Mouse (Mus musculus) intestine, postnatal 0 days (tissue): Measurements from ENCODE around the gene Il4i1. TPM values are rescaled to one million over a fixed set of nuclear protein-coding genes. Genes with fewer than 3 reads are reported as not detected.
A peak's percentile ranks its signal among the peaks of the same experiment; 100 is the strongest.

Source experiments
- ATAC-seq: fragments of 200-750 bp; cut with Nextera tagmentation; 2 replicates; pipeline ENCODE4 v1.8.0; 2017; ENCODE audit warnings: mild to moderate bottlenecking, moderate TSS enrichment, moderate library complexity
- H3K27ac ChIP-seq: fragments of 300-500 bp; sonication (generic); 2 replicates; pipeline ENCODE4 v1.5.1; 2014; ENCODE audit warnings: mild to moderate bottlenecking, low read depth, low read length, moderate library complexity
- H3K27me3 ChIP-seq: fragments of 300-500 bp; sonication (generic); replicated peaks from 2 replicates; pipeline ENCODE4 v1.6.1; 2014; ENCODE audit warnings: low read length, mixed read lengths; ENCODE audit not compliant: control insufficient read depth, insufficient read depth
- H3K36me3 ChIP-seq: fragments of 300-500 bp; sonication (generic); 2 replicates; pipeline ENCODE4 v1.6.1; 2014; ENCODE audit warnings: mild to moderate bottlenecking, moderate library complexity; ENCODE audit not compliant: control insufficient read depth, insufficient read depth
- H3K4me1 ChIP-seq: fragments of 300-500 bp; sonication (generic); replicated peaks from 2 replicates; pipeline ENCODE4 v1.6.1; 2014; ENCODE audit warnings: antibody characterized with exemption, low read length, mixed read lengths; ENCODE audit not compliant: control insufficient read depth, insufficient read depth
- H3K4me2 ChIP-seq: fragments of 300-500 bp; sonication (generic); replicated peaks from 2 replicates; pipeline ENCODE4 v1.6.1; 2014; ENCODE audit warnings: low read depth, mild to moderate bottlenecking, moderate library complexity
- H3K4me3 ChIP-seq: fragments of 300-500 bp; sonication (generic); 2 replicates; pipeline ENCODE4 v1.5.1; 2014; ENCODE audit warnings: low read depth, low read length
- H3K9ac ChIP-seq: fragments of 300-500 bp; sonication (generic); 2 replicates; pipeline ENCODE4 v1.6.1; 2014; ENCODE audit warnings: mild to moderate bottlenecking, low read depth, low read length
- H3K9me3 ChIP-seq: fragments of 300-500 bp; sonication (generic); 2 replicates; pipeline ENCODE4 v1.6.1; 2016; ENCODE audit warnings: mixed run types; ENCODE audit not compliant: control insufficient read depth
- CTCF ChIP-seq: sonication (generic); IDR thresholded peaks from 2 replicates; pipeline ENCODE4 v1.5.1; 2016; ENCODE audit warnings: low read depth, mild to moderate bottlenecking, control low read depth, antibody characterized with exemption, moderate library complexity
- WGBS: fragments of 180-500 bp; shearing (Covaris S2); extraction: QIAGEN DNeasy Blood & Tissue Kit; methylation state at CpG from one replicate; pipeline ENCODE4 v1.1.7; 2014; 5-methylcytosine and 5-hydroxymethylcytosine counted together
- polyA plus RNA-seq: library from polyadenylated mRNA; unstranded; fragments of >200 nt; fragmentation: Nextera tagmentation; extraction: Ambion mirVana; gene quantifications from 2 replicates; pipeline ENCODE4 v1.2.1, GENCODE M21; 2015

Gene Il4i1
- polyA plus RNA-seq, 1 experiment from 2014 or later: 0.82 TPM

DNA sequence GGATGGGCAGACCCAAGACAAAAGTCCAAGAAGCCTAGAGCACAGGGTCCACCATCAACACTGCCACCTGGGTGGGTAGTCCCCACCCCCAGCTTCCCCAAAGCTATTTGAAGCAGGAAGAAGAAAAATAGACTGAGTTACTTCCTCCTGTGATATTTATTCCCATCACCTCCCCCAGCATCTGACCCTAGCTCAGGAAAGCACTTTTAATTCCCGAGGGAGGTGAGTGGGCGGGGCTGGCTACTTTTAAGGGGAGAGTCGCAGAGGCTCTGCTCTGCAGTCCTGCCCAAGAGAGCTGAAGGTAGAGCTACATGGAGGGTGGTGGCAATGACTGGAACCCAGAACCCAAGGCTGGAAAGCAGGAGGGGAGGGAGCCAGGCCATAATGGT, 19.8 kb downstream of the Il4i1 start:
- H3K27me3 ChIP-seq: no peaks in the 10 kb centered on the region
- WGBS: 28% methylated on average over 3 of the region's 3 CpGs
- H3K4me3 ChIP-seq: no peak overlapping the region
- H3K4me2 ChIP-seq: no peak overlapping the region
- 0 out of 2 replicates have a peak, but pooled peaks cover 5% of the 10 kb centered on the region for H3K4me1 ChIP-seq
- H3K9ac ChIP-seq: no peak overlapping the region
- TF ChIP-seq CTCF: no peak
- no peaks in the 10 kb centered on the region for H3K9me3 ChIP-seq
- no peak for ATAC-seq
- no peak overlapping the region for H3K27ac ChIP-seq
- peaks cover 17% of the 10 kb centered on the region for H3K36me3 ChIP-seq

DNA sequence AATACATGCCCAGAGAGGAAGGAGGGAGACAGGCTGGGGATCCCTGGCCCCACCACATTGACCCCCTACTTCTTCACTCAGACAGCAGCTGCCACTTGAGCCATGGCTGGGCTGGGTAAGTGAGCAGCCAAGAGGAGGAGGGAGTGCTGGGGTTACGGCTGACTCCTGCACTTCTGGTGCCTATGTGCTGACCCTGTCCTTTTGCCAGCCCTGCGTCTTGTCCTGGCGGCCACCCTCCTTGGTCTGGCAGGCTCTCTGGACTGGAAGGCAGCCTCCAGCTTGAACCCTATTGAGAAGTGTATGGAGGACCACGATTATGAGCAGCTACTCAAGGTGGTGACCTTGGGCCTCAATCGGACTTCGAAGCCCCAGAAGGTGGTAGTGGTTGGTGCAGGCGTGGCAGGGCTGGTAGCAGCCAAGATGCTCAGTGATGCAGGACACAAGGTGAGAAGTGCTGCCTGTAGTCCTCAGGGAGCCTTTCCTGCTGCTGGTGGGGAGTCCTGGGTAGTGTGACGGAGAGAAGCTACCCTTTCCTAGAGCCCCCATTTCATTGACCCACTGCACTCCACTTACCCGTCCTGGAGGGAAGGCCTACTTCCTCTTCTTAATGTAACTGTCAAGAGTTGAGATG, 20.4 kb downstream of the Il4i1 start:
- no peak overlapping the region for H3K9ac ChIP-seq
- no peaks in the 10 kb centered on the region for H3K9me3 ChIP-seq
- H3K27ac ChIP-seq: no peak overlapping the region
- 0 out of 2 replicates have a peak, but pooled peaks cover 5% of the 10 kb centered on the region for H3K4me1 ChIP-seq
- peaks cover 17% of the 10 kb centered on the region; the same call in 1 of the 2 replicates for H3K36me3 ChIP-seq
- 80% methylated on average over 9 of the region's 9 CpGs for WGBS
- no peak for ATAC-seq
- no peak overlapping the region for H3K4me2 ChIP-seq
- no peaks in the 10 kb centered on the region for H3K27me3 ChIP-seq
- TF ChIP-seq CTCF: no peak
- no peak overlapping the region for H3K4me3 ChIP-seq

DNA sequence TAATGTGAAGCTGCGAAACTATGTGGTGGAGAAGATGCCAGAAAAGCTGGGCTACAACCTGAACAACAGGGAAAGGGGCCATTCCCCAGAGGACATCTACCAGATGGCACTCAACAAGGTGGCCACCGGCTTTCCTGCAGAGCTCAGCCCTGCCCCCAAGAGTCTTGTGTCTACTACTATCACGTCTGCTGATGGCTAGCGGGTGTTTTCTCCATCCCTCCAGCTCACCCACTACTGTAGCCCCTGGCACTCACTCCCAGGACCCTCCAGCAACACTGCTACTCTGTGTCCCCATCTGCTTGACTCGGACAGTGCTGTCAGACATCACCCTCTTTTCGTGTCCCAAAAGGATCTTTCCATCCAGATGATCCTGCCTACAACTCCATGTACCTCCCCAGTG, 21.9 kb downstream of the Il4i1 start:
- no peak for TF ChIP-seq CTCF
- Histone ChIP-seq H3K9ac (no peak overlapping the region), H3K4me2 (no peak overlapping the region), H3K9me3 (no peaks in the 10 kb centered on the region), H3K36me3 (peaks cover 32% of the 10 kb centered on the region), H3K4me1 (0 out of 2 replicates have a peak, but pooled peaks cover 5% of the 10 kb centered on the region), H3K4me3 (no peak overlapping the region), H3K27me3 (no peaks in the 10 kb centered on the region), H3K27ac (no peak overlapping the region)
- no peak for ATAC-seq
- 72% methylated on average over 6 of the region's 6 CpGs for WGBS

DNA sequence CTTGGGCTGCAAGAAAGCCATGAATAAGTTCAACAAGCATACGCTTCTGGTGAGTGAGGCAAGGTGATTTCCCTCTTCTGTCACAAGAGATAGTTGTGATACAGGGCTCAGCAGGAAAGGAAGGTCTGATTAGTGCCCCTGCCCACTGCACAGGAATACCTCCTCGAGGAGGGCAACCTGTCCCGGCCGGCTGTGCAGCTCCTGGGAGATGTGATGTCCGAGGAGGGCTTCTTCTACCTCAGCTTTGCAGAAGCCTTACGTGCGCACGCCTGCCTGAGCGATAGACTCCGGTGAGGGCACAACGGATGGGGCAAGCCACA, 22.9 kb downstream of the Il4i1 start:
- TF ChIP-seq CTCF: no peak
- Histone ChIP-seq H3K4me3 (peak overlapping the region; percentile 28; the same call in 1 of the 2 replicates), H3K27me3 (no peaks in the 10 kb centered on the region), H3K4me2 (peak overlapping the region; percentile 68), H3K27ac (no peak overlapping the region), H3K9me3 (no peaks in the 10 kb centered on the region), H3K36me3 (peaks cover 42% of the 10 kb centered on the region), H3K4me1 (0 out of 2 replicates have a peak, but pooled peaks cover 5% of the 10 kb centered on the region), H3K9ac (0 out of 2 replicates have a peak overlapping the region, but pooled peaks have one; percentile 31)
- peak; percentile 31 for ATAC-seq
- WGBS: 33% methylated on average over 11 of the region's 11 CpGs

DNA sequence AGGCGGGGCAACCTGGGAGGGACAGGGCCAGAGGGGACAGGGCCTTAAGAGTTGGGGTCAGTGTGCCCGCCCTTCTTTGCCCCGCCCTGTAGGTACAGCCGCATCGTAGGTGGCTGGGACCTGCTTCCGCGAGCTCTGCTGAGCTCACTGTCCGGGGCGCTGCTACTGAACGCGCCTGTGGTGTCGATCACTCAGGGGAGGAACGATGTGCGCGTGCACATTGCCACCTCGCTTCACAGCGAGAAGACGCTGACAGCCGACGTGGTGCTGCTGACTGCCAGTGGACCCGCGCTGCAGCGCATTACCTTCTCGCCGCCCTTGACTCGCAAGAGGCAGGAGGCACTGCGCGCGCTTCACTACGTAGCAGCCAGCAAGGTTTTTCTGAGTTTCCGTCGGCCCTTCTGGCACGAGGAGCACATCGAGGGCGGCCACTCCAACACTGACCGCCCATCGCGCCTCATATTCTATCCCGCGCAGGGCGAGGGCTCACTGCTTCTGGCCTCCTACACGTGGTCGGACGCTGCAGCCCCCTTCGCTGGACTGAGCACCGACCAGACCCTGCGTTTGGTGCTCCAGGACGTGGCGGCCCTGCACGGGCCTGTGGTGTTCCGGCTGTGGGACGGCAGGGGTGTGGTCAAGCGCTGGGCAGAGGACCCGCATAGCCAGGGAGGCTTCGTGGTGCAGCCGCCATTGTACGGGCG, 23.5 kb downstream of the Il4i1 start:
- Histone ChIP-seq H3K4me1 (0 out of 2 replicates have a peak, but pooled peaks cover 5% of the 10 kb centered on the region), H3K4me2 (peak overlapping the region; percentile 68), H3K36me3 (peaks cover 47% of the 10 kb centered on the region), H3K27ac (no peak overlapping the region), H3K9me3 (no peaks in the 10 kb centered on the region), H3K4me3 (peak overlapping the region; percentile 28), H3K9ac (peak overlapping the region; percentile 31), H3K27me3 (no peaks in the 10 kb centered on the region)
- no peak for TF ChIP-seq CTCF
- 3% methylated on average over 58 of the region's 58 CpGs for WGBS
- ATAC-seq: peak; percentile 26

DNA sequence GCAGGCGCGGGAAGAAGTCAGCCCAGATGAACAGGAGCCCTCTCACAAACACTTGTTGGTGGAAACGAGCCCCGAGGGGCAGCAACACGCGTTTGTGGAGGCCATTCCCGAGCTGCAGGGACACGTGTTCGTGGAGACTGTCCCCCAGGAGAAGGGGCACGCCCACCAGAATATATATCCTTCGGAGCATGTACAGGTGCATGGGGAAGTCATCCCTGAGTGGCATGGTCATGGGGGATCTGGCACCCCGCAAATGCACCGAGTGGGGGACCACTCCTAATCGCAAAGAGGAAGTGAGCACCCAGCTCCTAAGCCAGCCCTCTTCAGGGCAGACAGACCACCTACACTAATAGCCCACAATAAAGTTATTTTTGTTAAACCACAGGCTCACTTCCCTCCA, 24.2 kb downstream of the Il4i1 start:
- Histone ChIP-seq H3K36me3 (peaks cover 55% of the 10 kb centered on the region), H3K27ac (no peak overlapping the region), H3K4me3 (no peak overlapping the region; the same call in 1 of the 2 replicates), H3K9me3 (no peaks in the 10 kb centered on the region), H3K4me2 (no peak overlapping the region), H3K27me3 (no peaks in the 10 kb centered on the region), H3K9ac (0 out of 2 replicates have a peak overlapping the region, but pooled peaks have one; percentile 31), H3K4me1 (0 out of 2 replicates have a peak, but pooled peaks cover 5% of the 10 kb centered on the region)
- no peak for ATAC-seq
- TF ChIP-seq CTCF: no peak
- WGBS: 52% methylated on average over 14 of the region's 14 CpGs
